Mouse (Mus musculus) forebrain, embryonic 15.5 days (tissue): Measurements from ENCODE around the gene Olfr1137. TPM values are rescaled to one million over a fixed set of nuclear protein-coding genes. Genes with fewer than 3 reads are reported as not detected.

Experiments used
- ATAC-seq: fragments of 200-750 bp; cut with Nextera tagmentation; replicated peaks from 2 replicates; pipeline ENCODE4 v1.8.0; 2017; ENCODE audit warnings: mild to moderate bottlenecking, moderate TSS enrichment, moderate library complexity
- H3K27ac ChIP-seq: fragments of 300-500 bp; sonication (generic); replicated peaks from 2 replicates; pipeline ENCODE4 v1.5.1; 2015; ENCODE audit warnings: mild to moderate bottlenecking, inconsistent platforms
- H3K27me3 ChIP-seq: fragments of 300-500 bp; sonication (generic); 2 replicates; pipeline ENCODE4 v1.6.1; 2015; ENCODE audit warnings: inconsistent platforms
- H3K36me3 ChIP-seq: fragments of 300-500 bp; sonication (generic); 2 replicates; pipeline ENCODE4 v1.6.1; 2015; ENCODE audit warnings: mild to moderate bottlenecking, inconsistent platforms
- H3K4me1 ChIP-seq: fragments of 300-500 bp; sonication (generic); 2 replicates; pipeline ENCODE4 v1.6.1; 2015; ENCODE audit warnings: inconsistent platforms
- H3K4me2 ChIP-seq: fragments of 300-500 bp; sonication (generic); replicated peaks from 2 replicates; pipeline ENCODE4 v1.6.1; 2015; ENCODE audit warnings: mild to moderate bottlenecking, inconsistent platforms
- H3K4me3 ChIP-seq: fragments of 300-500 bp; sonication (generic); 2 replicates; pipeline ENCODE4 v1.5.1; 2015; ENCODE audit warnings: mild to moderate bottlenecking, inconsistent platforms
- H3K9ac ChIP-seq: fragments of 300-500 bp; sonication (generic); replicated peaks from 2 replicates; pipeline ENCODE4 v1.6.1; 2015; ENCODE audit warnings: mild to moderate bottlenecking, inconsistent platforms
- H3K9me3 ChIP-seq: fragments of 300-500 bp; sonication (generic); 2 replicates; pipeline ENCODE4 v1.6.1; 2016; ENCODE audit warnings: inconsistent platforms
- WGBS: fragments of 180-500 bp; shearing (Covaris S2); methylation state at CpG from one replicate; pipeline ENCODE4 v1.1.7; 2015; ENCODE audit warnings: mixed read lengths; 5-methylcytosine and 5-hydroxymethylcytosine counted together
- polyA plus RNA-seq: library from polyadenylated mRNA; unstranded; fragments of >200 nt; fragmentation: Nextera tagmentation; extraction: Ambion mirVana; gene quantifications from 2 replicates; pipeline ENCODE4 v1.2.1, GENCODE M21; 2015

The Olfr1137 gene
- polyA plus RNA-seq = not detected in 2 replicates

DNA sequence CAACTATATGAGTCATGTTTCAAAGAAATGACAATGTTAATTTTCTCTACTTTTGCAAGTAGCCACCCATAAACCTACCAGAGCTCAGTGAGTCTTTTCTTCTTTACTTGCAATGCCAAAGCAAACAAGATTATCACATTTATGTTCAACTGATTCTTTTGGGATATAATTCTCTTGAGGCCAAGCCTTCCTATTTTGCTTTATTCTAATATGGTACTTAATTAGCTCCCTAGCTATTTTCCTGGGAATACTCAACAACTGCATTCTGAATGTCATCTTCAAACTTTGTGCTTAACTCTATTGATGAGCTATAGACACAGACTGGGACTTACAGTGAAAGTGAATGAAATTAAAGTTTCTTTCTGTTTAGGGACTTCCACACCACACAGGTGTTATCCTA lies at the start of gene Olfr1137:
TSS of gene Olfr1137 (minus strand) at position 101 of the 400 bp plus-strand sequence.
- no peak within 1 kb of the TSS for H3K27ac ChIP-seq
- no peaks in the 10 kb centered on the region for H3K9me3 ChIP-seq
- no peaks in the 10 kb centered on the region for H3K36me3 ChIP-seq
- H3K9ac ChIP-seq = no peak within 1 kb of the TSS
- H3K4me2 ChIP-seq = no peak within 1 kb of the TSS
- H3K4me3 ChIP-seq = no peak within 1 kb of the TSS
- ATAC-seq = no peak
- no peaks in the 10 kb centered on the region for H3K27me3 ChIP-seq
- H3K4me1 ChIP-seq = no peaks in the 10 kb centered on the region

DNA sequence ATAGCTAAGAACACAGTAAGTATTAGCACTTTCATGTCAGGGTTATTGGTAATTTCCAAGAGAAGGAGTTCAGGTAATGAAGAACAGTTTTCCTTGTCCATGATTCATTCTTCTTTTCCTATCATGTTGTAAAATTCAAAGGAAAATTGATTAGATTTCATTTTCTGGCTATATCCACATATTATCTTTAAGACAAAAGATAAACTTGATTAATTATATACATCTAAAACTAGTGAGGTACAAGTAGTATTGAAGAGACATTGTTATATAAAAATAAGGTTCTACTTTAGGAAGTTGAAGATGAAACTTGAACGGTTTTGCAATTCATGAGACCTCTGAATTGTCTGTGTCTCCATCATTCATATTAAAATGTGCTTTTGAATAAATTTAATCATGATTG lies 40.9 kb upstream of the Olfr1137 start, which contains the start of gene Olfr1141:
TSS of gene Olfr1141 (minus strand) at position 101 of the 400 bp plus-strand sequence.
- Histone ChIP-seq H3K4me3 (no peak within 1 kb of the TSS), H3K4me1 (no peaks in the 10 kb centered on the region), H3K4me2 (no peak within 1 kb of the TSS), H3K27me3 (no peaks in the 10 kb centered on the region), H3K27ac (no peak within 1 kb of the TSS), H3K36me3 (no peaks in the 10 kb centered on the region), H3K9me3 (no peaks in the 10 kb centered on the region), H3K9ac (no peak within 1 kb of the TSS)
- no peak for ATAC-seq
- 79% methylated on average over 1 of the region's 1 CpGs for WGBS

DNA sequence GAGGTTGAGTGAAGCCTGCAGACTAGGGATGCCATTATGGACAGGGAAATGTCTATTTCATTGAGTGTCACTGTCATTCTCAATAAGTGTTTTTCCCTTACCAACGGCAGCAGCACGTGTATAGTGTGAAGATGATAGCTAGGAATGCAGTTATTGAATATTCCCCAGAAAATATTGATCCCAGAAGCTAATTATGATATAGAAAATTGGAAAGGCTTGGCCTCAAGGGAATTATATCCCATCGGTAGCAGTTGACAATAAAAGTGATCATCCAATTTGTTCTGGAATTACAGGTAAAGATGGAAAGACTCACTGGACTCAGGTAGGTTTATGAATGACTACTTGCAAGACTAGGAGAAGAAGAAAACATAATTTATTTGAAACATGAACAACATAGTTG lies 30.5 kb upstream of the Olfr1137 start, which contains the start of gene Olfr1140:
TSS of gene Olfr1140 (plus strand) at position 301 of the 400 bp plus-strand sequence.
- H3K36me3 ChIP-seq = no peaks in the 10 kb centered on the region
- no peak within 1 kb of the TSS for H3K4me3 ChIP-seq
- H3K4me2 ChIP-seq = no peak within 1 kb of the TSS
- ATAC-seq = no peak
- H3K27me3 ChIP-seq = no peaks in the 10 kb centered on the region
- 83% methylated on average over 3 of the region's 3 CpGs for WGBS
- H3K4me1 ChIP-seq = no peaks in the 10 kb centered on the region
- H3K9ac ChIP-seq = no peak within 1 kb of the TSS
- no peaks in the 10 kb centered on the region for H3K9me3 ChIP-seq
- no peak within 1 kb of the TSS for H3K27ac ChIP-seq

DNA sequence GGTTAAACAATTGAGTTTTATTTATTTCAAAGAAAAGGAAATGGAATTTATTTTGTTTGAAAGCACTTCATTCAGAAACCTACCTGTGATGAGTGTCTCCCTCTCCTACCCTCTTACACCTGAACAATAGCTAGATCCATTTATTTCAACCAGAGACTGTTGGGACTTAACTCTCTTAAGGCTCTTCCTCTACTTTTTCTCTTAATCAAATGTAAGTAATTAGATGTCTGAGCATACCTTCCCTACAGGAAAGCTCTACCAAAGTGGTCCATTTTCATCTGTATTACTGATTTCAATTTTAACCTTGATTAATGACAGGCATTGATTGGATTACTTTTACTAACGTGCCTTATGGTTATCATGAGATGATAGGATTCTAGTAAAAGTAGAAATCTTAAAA lies 26.9 kb upstream of the Olfr1137 start, which contains the start of gene Olfr1138:
TSS of gene Olfr1138 (minus strand) at position 101 of the 400 bp plus-strand sequence.
- Histone ChIP-seq H3K4me2 (no peak within 1 kb of the TSS), H3K9me3 (no peaks in the 10 kb centered on the region), H3K9ac (no peak within 1 kb of the TSS), H3K36me3 (no peaks in the 10 kb centered on the region), H3K27ac (no peak within 1 kb of the TSS), H3K4me1 (no peaks in the 10 kb centered on the region), H3K4me3 (no peak within 1 kb of the TSS), H3K27me3 (no peaks in the 10 kb centered on the region)
- WGBS = 83% methylated on average over 1 of the region's 1 CpGs
- no peak for ATAC-seq

DNA sequence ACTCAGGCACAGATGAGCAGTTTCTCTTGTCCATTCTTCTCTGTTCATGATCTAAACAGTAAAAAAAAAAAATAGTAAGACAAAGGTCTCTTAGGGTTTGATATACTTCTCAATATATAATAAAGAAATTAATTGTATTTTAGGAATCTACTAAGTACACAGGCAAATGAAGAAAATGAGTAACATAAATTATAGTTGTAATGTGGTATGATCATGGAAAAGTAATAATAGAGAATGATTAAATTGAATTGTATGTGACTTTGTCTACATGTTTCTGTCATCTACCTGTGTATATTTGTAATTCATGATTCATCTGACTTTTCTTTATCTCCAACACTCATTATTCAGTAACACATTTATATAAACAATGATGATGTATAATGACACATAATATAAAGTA lies 19.1 kb downstream of the Olfr1137 start, which contains the start of gene Olfr1136:
TSS of gene Olfr1136 (minus strand) at position 101 of the 400 bp plus-strand sequence.
- Histone ChIP-seq H3K9me3 (no peaks in the 10 kb centered on the region), H3K4me2 (no peak within 1 kb of the TSS), H3K27me3 (no peaks in the 10 kb centered on the region), H3K27ac (no peak within 1 kb of the TSS), H3K36me3 (no peaks in the 10 kb centered on the region), H3K4me1 (no peaks in the 10 kb centered on the region), H3K4me3 (no peak within 1 kb of the TSS), H3K9ac (no peak within 1 kb of the TSS)
- no peak for ATAC-seq

DNA sequence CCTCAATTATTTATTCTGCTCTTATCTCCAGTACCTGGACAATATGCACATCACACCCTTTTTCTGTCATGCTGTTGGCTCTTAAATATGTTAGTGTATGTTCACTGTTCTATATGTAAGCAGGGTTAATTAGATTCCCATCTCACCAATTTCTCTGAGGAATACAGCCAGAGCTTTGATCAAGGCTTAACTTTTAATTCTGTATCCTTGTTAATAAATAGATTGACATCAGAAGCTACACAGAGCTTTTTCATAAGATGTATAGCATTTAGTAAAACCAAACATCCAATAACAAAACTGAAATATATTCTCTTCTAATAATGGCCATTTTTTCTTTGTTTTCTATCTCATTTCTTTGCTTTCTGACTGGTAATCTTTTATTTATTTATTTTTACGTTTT lies 39.4 kb downstream of the Olfr1137 start, which contains the start of gene Olfr1135:
TSS of gene Olfr1135 (minus strand) at position 101 of the 400 bp plus-strand sequence.
- 10% methylated on average over 1 of the region's 1 CpGs for WGBS
- no peaks in the 10 kb centered on the region for H3K9me3 ChIP-seq
- H3K4me2 ChIP-seq = no peak within 1 kb of the TSS
- ATAC-seq = no peak
- H3K27ac ChIP-seq = no peak within 1 kb of the TSS
- no peaks in the 10 kb centered on the region for H3K4me1 ChIP-seq
- H3K4me3 ChIP-seq = no peak within 1 kb of the TSS
- H3K27me3 ChIP-seq = no peaks in the 10 kb centered on the region
- no peak within 1 kb of the TSS for H3K9ac ChIP-seq
- no peaks in the 10 kb centered on the region for H3K36me3 ChIP-seq

Other genes with a start within 250 kb of the Olfr1137 start
- not detected in 2 replicates for gene Pramel7, start 216.1 kb downstream of the Olfr1137 start, polyA plus RNA-seq
- gene Pramel6, start 206.6 kb downstream of the Olfr1137 start, polyA plus RNA-seq = not detected in 2 replicates
- gene Olfr153, start 181.4 kb downstream of the Olfr1137 start, polyA plus RNA-seq = not detected in 2 replicates
- not detected in 2 replicates for gene Olfr1128, start 167.6 kb downstream of the Olfr1137 start, polyA plus RNA-seq
- gene Olfr1129, start 139.3 kb downstream of the Olfr1137 start, polyA plus RNA-seq = not detected in 2 replicates
- not detected in 2 replicates for gene Olfr1130, start 107.0 kb downstream of the Olfr1137 start, polyA plus RNA-seq
- not detected in 2 replicates for gene Olfr1131, start 86.1 kb downstream of the Olfr1137 start, polyA plus RNA-seq
- gene Olfr1132, start 75.6 kb downstream of the Olfr1137 start, polyA plus RNA-seq = not detected in 2 replicates
- not detected in 2 replicates for gene Olfr1133, start 65.8 kb downstream of the Olfr1137 start, polyA plus RNA-seq
- not detected in 2 replicates for gene Olfr1134, start 54.7 kb downstream of the Olfr1137 start, polyA plus RNA-seq
- not detected in 2 replicates for gene Olfr1135, start 39.5 kb downstream of the Olfr1137 start, polyA plus RNA-seq
- gene Olfr1136, start 19.2 kb downstream of the Olfr1137 start, polyA plus RNA-seq = not detected in 2 replicates
- gene Olfr1138, start 26.8 kb upstream of the Olfr1137 start, polyA plus RNA-seq = not detected in 2 replicates
- not detected in 2 replicates for gene Olfr1140, start 30.6 kb upstream of the Olfr1137 start, polyA plus RNA-seq
- gene Olfr1141, start 40.8 kb upstream of the Olfr1137 start, polyA plus RNA-seq = not detected in 2 replicates
- gene Olfr152, start 66.3 kb upstream of the Olfr1137 start, polyA plus RNA-seq = not detected in 2 replicates
- not detected in 2 replicates for gene Olfr1143, start 87.4 kb upstream of the Olfr1137 start, polyA plus RNA-seq
- gene Olfr1145, start 96.6 kb upstream of the Olfr1137 start, polyA plus RNA-seq = not detected in 2 replicates
- not detected in 2 replicates for gene Olfr1148, start 117.4 kb upstream of the Olfr1137 start, polyA plus RNA-seq
- gene Olfr1150-ps1, start 130.8 kb upstream of the Olfr1137 start, polyA plus RNA-seq = not detected in 2 replicates
- not detected in 2 replicates for gene Olfr1151, start 142.7 kb upstream of the Olfr1137 start, polyA plus RNA-seq
- not detected in 2 replicates for gene Olfr1152, start 153.3 kb upstream of the Olfr1137 start, polyA plus RNA-seq
- not detected in 2 replicates for gene Olfr1153, start 181.8 kb upstream of the Olfr1137 start, polyA plus RNA-seq
- not detected in 2 replicates for gene Olfr1154, start 192.0 kb upstream of the Olfr1137 start, polyA plus RNA-seq
- gene Olfr1155, start 232.0 kb upstream of the Olfr1137 start, polyA plus RNA-seq = not detected in 2 replicates
- gene Olfr1156, start 239.9 kb upstream of the Olfr1137 start, polyA plus RNA-seq = not detected in 2 replicates